Mouse (Mus musculus): ENCODE measurements around the gene Mymx. TPM values are rescaled to one million over a fixed set of nuclear protein-coding genes. Genes with fewer than 3 reads are reported as not detected.

Mymx gene
- polyA plus RNA-seq, 1 experiment from 2014 or later: 0.41 TPM

- Histone ChIP-seq H3K4me1 (peaks cover 38% of the 10 kb centered on the region), H3K27ac (peak overlapping the region; percentile 84), H3K9ac (no peak overlapping the region), H3K4me2 (no peak overlapping the region), H3K9me3 (no peaks in the 10 kb centered on the region), H3K36me3 (peaks cover 20% of the 10 kb centered on the region; the same call in 1 of the 2 replicates), H3K4me3 (no peak overlapping the region), H3K27me3 (no peaks in the 10 kb centered on the region)
- 67% methylated on average over 23 of the region's 23 CpGs for WGBS
- ATAC-seq (ENCODE audit: borderline replicate concordance, extremely low read depth, low FRiP score, low TSS enrichment): no peak
Observed at GRCm38 (mm10) chr17:45585725-45586448, 16.0 kb downstream of the Mymx start.

GRCm38 (mm10) chr17:45584939-45585678 is 16.8 kb downstream of the Mymx start:
- no peaks in the 10 kb centered on the region for H3K27me3 ChIP-seq
- peaks cover 36% of the 10 kb centered on the region for H3K4me1 ChIP-seq
- peak overlapping the region; percentile 15 for H3K4me2 ChIP-seq
- ATAC-seq (ENCODE audit: borderline replicate concordance, extremely low read depth, low FRiP score, low TSS enrichment): peak; percentile 49
- H3K27ac ChIP-seq: peak overlapping the region; percentile 84
- no peak overlapping the region for H3K9ac ChIP-seq
- no peaks in the 10 kb centered on the region for H3K9me3 ChIP-seq
- no peak overlapping the region for H3K4me3 ChIP-seq
- 28% methylated on average over 14 of the region's 14 CpGs for WGBS
- H3K36me3 ChIP-seq: peaks cover 20% of the 10 kb centered on the region; the same call in 1 of the 2 replicates

GRCm38 (mm10) chr17:45584096-45584896 is 17.6 kb downstream of the Mymx start:
- H3K9ac ChIP-seq: no peak overlapping the region
- H3K27ac ChIP-seq: peak overlapping the region; percentile 84
- 30% methylated on average over 12 of the region's 12 CpGs for WGBS

GRCm38 (mm10) chr17:45582715-45583355 is 19.1 kb downstream of the Mymx start:
- no peak overlapping the region for H3K27ac ChIP-seq
- H3K4me2 ChIP-seq: no peak overlapping the region
- no peak for ATAC-seq (ENCODE audit: borderline replicate concordance, extremely low read depth, low FRiP score, low TSS enrichment)
- H3K4me1 ChIP-seq: peaks cover 41% of the 10 kb centered on the region
- H3K9ac ChIP-seq: no peak overlapping the region
- no peaks in the 10 kb centered on the region for H3K27me3 ChIP-seq
- no peak overlapping the region for H3K4me3 ChIP-seq
- 64% methylated on average over 6 of the region's 6 CpGs for WGBS
- H3K9me3 ChIP-seq: no peaks in the 10 kb centered on the region
- peaks cover 10% of the 10 kb centered on the region; the same call in 1 of the 2 replicates for H3K36me3 ChIP-seq

More at GRCm38 (mm10) chr17:45584096-45584896, 17.6 kb downstream of the Mymx start:
- Histone ChIP-seq H3K27me3 (no peaks in the 10 kb centered on the region), H3K9me3 (no peaks in the 10 kb centered on the region), H3K4me1 (peaks cover 36% of the 10 kb centered on the region), H3K4me2 (peak overlapping the region; percentile 15), H3K4me3 (no peak overlapping the region), H3K36me3 (peaks cover 18% of the 10 kb centered on the region; the same call in 1 of the 2 replicates)
- peak; percentile 69 for ATAC-seq (ENCODE audit: borderline replicate concordance, extremely low read depth, low FRiP score, low TSS enrichment)

GRCm38 (mm10) chr17:45582188-45582587 is 19.7 kb downstream of the Mymx start:
- H3K9ac ChIP-seq: no peak overlapping the region
- WGBS: 90% methylated on average over 6 of the region's 6 CpGs
- peaks cover 9% of the 10 kb centered on the region; the same call in 1 of the 2 replicates for H3K36me3 ChIP-seq
- H3K9me3 ChIP-seq: no peaks in the 10 kb centered on the region
- H3K27me3 ChIP-seq: no peaks in the 10 kb centered on the region
- H3K4me2 ChIP-seq: no peak overlapping the region
- peaks cover 41% of the 10 kb centered on the region for H3K4me1 ChIP-seq
- ATAC-seq (ENCODE audit: borderline replicate concordance, extremely low read depth, low FRiP score, low TSS enrichment): no peak
- H3K27ac ChIP-seq: no peak overlapping the region
- H3K4me3 ChIP-seq: no peak overlapping the region

- Histone ChIP-seq H3K27ac (peak overlapping the region; percentile 61; the same call in 1 of the 2 replicates), H3K9ac (no peak overlapping the region), H3K4me2 (0 out of 2 replicates have a peak overlapping the region, but pooled peaks have one; percentile 21), H3K27me3 (no peaks in the 10 kb centered on the region), H3K4me1 (peaks cover 41% of the 10 kb centered on the region), H3K36me3 (peaks cover 3% of the 10 kb centered on the region; the same call in 1 of the 2 replicates), H3K4me3 (no peak overlapping the region), H3K9me3 (no peaks in the 10 kb centered on the region)
- WGBS: 3% methylated on average over 2 of the region's 2 CpGs
- 0 out of 2 replicates have a peak, but pooled peaks have one; percentile 7 for ATAC-seq (ENCODE audit: borderline replicate concordance, extremely low read depth, low FRiP score, low TSS enrichment)
Observed at GRCm38 (mm10) chr17:45581567-45581983, 20.3 kb downstream of the Mymx start.

GRCm38 (mm10) chr17:45580958-45581477 is 20.9 kb downstream of the Mymx start:
- no peaks in the 10 kb centered on the region for H3K9me3 ChIP-seq
- peak overlapping the region; percentile 21; the same call in 1 of the 2 replicates for H3K4me2 ChIP-seq
- peaks cover 40% of the 10 kb centered on the region for H3K4me1 ChIP-seq
- H3K27ac ChIP-seq: peak overlapping the region; percentile 61
- no peaks in the 10 kb centered on the region for H3K27me3 ChIP-seq
- H3K4me3 ChIP-seq: no peak overlapping the region
- H3K36me3 ChIP-seq: no peaks in the 10 kb centered on the region
- ATAC-seq (ENCODE audit: borderline replicate concordance, extremely low read depth, low FRiP score, low TSS enrichment): no peak; the same call in 1 of the 2 replicates
- WGBS: 17% methylated on average over 12 of the region's 12 CpGs
- H3K9ac ChIP-seq: no peak overlapping the region

GRCm38 (mm10) chr17:45579554-45579953 is 22.3 kb downstream of the Mymx start:
- peaks cover 34% of the 10 kb centered on the region for H3K4me1 ChIP-seq
- no peaks in the 10 kb centered on the region for H3K36me3 ChIP-seq
- H3K27me3 ChIP-seq: no peaks in the 10 kb centered on the region
- no peak overlapping the region for H3K27ac ChIP-seq
- H3K4me2 ChIP-seq: no peak overlapping the region
- no peaks in the 10 kb centered on the region for H3K9me3 ChIP-seq
- ATAC-seq (ENCODE audit: borderline replicate concordance, extremely low read depth, low FRiP score, low TSS enrichment): no peak
- H3K4me3 ChIP-seq: no peak overlapping the region
- WGBS: 72% methylated on average over 4 of the region's 4 CpGs
- H3K9ac ChIP-seq: no peak overlapping the region

GRCm38 (mm10) chr17:45578843-45579242 is 23.1 kb downstream of the Mymx start:
- Histone ChIP-seq H3K9ac (no peak overlapping the region), H3K4me1 (peaks cover 30% of the 10 kb centered on the region), H3K27ac (peak overlapping the region; percentile 41), H3K9me3 (no peaks in the 10 kb centered on the region), H3K4me3 (no peak overlapping the region), H3K36me3 (no peaks in the 10 kb centered on the region), H3K27me3 (no peaks in the 10 kb centered on the region), H3K4me2 (no peak overlapping the region)
- WGBS: 73% methylated on average over 7 of the region's 7 CpGs
- no peak for ATAC-seq (ENCODE audit: borderline replicate concordance, extremely low read depth, low FRiP score, low TSS enrichment)

GRCm38 (mm10) chr17:45578242-45578641 is 23.7 kb downstream of the Mymx start:
- H3K4me3 ChIP-seq: no peak overlapping the region
- no peak overlapping the region for H3K9ac ChIP-seq
- H3K4me2 ChIP-seq: no peak overlapping the region
- H3K27ac ChIP-seq: peak overlapping the region; percentile 41
- no peaks in the 10 kb centered on the region for H3K36me3 ChIP-seq
- H3K9me3 ChIP-seq: no peaks in the 10 kb centered on the region
- WGBS: 37% methylated on average over 5 of the region's 5 CpGs
- ATAC-seq (ENCODE audit: borderline replicate concordance, extremely low read depth, low FRiP score, low TSS enrichment): no peak
- H3K4me1 ChIP-seq: peaks cover 30% of the 10 kb centered on the region
- H3K27me3 ChIP-seq: no peaks in the 10 kb centered on the region
